Mouse (Mus musculus) bone marrow macrophage, adult 2 months (primary cell): ENCODE measurements at regions not wholly inside any gene's neighbourhood (a gene's known extent, or its start where the extent isn't known, plus 50 kb on each side); places are given as distances from the start of the nearest gene placed in this dataset.
"Not testable (repeated sequence)": the region's sequence is repeated elsewhere in the genome, so short reads cannot be mapped to it uniquely, and the experiment has no call there.

Source experiments
- H3K27ac ChIP-seq: 2 replicates; pipeline ENCODE4 v1.5.1; 2012; ENCODE audit warnings: low read depth, low read length; ENCODE audit not compliant: insufficient read depth
- H3K4me1 ChIP-seq: 2 replicates; pipeline ENCODE4 v1.6.1; 2012; ENCODE audit warnings: low read length; ENCODE audit not compliant: control insufficient read depth, insufficient read depth
- H3K4me3 ChIP-seq: 2 replicates; pipeline ENCODE4 v1.5.1; 2012; ENCODE audit warnings: mild to moderate bottlenecking, low read length, moderate library complexity; ENCODE audit not compliant: insufficient read depth
- CTCF ChIP-seq: IDR thresholded peaks from 2 replicates; pipeline ENCODE4 v1.5.1; 2012; ENCODE audit warnings: low read depth, mild to moderate bottlenecking, low read length, moderate library complexity
- POLR2A ChIP-seq: IDR thresholded peaks from 2 replicates; pipeline ENCODE4 v1.6.1; 2012; ENCODE audit warnings: mild to moderate bottlenecking, low read depth, low read length, borderline replicate concordance

GRCm38 (mm10) chr16:30188769-30189430 lies 78.4 kb downstream of the Cpn2 start:
- Histone ChIP-seq H3K4me1 (peaks cover 31% of the 10 kb centered on the region), H3K27ac (no peak overlapping the region)
- TF ChIP-seq CTCF: no peak
- no peak for TF ChIP-seq POLR2A

GRCm38 (mm10) chr16:30190351-30190750 lies 76.9 kb downstream of the Cpn2 start:
- no peak overlapping the region for H3K27ac ChIP-seq
- H3K4me3 ChIP-seq: no peak overlapping the region
- H3K4me1 ChIP-seq: peaks cover 22% of the 10 kb centered on the region
- TF ChIP-seq CTCF (no peak), POLR2A (no peak)

More at GRCm38 (mm10) chr16:30188769-30189430, 78.4 kb downstream of the Cpn2 start:
- H3K4me3 ChIP-seq: no peak overlapping the region

GRCm38 (mm10) chr16:30190935-30191514 lies 76.3 kb downstream of the Cpn2 start:
- no peak overlapping the region for H3K4me3 ChIP-seq
- peaks cover 16% of the 10 kb centered on the region for H3K4me1 ChIP-seq
- no peak for TF ChIP-seq POLR2A
- TF ChIP-seq CTCF: no peak
- no peak overlapping the region for H3K27ac ChIP-seq

- H3K4me3 ChIP-seq: no peak overlapping the region
- H3K4me1 ChIP-seq: no peaks in the 10 kb centered on the region
- H3K27ac ChIP-seq: no peak overlapping the region
- no peak for TF ChIP-seq POLR2A
- no peak for TF ChIP-seq CTCF
Observed at GRCm38 (mm10) chr16:30193294-30194261, 73.7 kb downstream of the Cpn2 start.

GRCm38 (mm10) chr16:30194836-30195235 lies 72.5 kb downstream of the Cpn2 start:
- Histone ChIP-seq H3K4me3 (no peak overlapping the region), H3K27ac (no peak overlapping the region), H3K4me1 (no peaks in the 10 kb centered on the region)
- no peak for TF ChIP-seq POLR2A
- TF ChIP-seq CTCF: no peak

GRCm38 (mm10) chr16:30195859-30196258 lies 71.4 kb downstream of the Cpn2 start:
- not testable (repeated sequence) for H3K4me3 ChIP-seq, H3K27ac ChIP-seq, H3K4me1 ChIP-seq

GRCm38 (mm10) chr16:30197351-30197750 lies 69.9 kb downstream of the Cpn2 start:
- TF ChIP-seq CTCF: no peak
- TF ChIP-seq POLR2A: no peak
- Histone ChIP-seq H3K4me3 (no peak overlapping the region), H3K27ac (no peak overlapping the region), H3K4me1 (no peaks in the 10 kb centered on the region)

GRCm38 (mm10) chr16:30199836-30200235 lies 67.5 kb downstream of the Cpn2 start:
- Histone ChIP-seq H3K4me1 (no peaks in the 10 kb centered on the region), H3K27ac (no peak overlapping the region), H3K4me3 (no peak overlapping the region)
- TF ChIP-seq POLR2A (no peak), CTCF (no peak)

- Histone ChIP-seq H3K4me1 (no peaks in the 10 kb centered on the region), H3K4me3 (no peak overlapping the region), H3K27ac (no peak overlapping the region)
- TF ChIP-seq POLR2A: no peak
- TF ChIP-seq CTCF: no peak
Observed at GRCm38 (mm10) chr16:30204144-30204543, 63.2 kb downstream of the Cpn2 start.
